Mouse (Mus musculus): ENCODE measurements around the gene Tmem233. TPM values are rescaled to one million over a fixed set of nuclear protein-coding genes. Genes with fewer than 3 reads are reported as not detected.
A peak's percentile ranks its signal among the peaks of the same experiment; 100 is the strongest.

Tmem233 gene
- not detected in 2 replicates for polyA plus RNA-seq (2015; fragmentation: Nextera tagmentation; extraction: Ambion mirVana)

DNA sequence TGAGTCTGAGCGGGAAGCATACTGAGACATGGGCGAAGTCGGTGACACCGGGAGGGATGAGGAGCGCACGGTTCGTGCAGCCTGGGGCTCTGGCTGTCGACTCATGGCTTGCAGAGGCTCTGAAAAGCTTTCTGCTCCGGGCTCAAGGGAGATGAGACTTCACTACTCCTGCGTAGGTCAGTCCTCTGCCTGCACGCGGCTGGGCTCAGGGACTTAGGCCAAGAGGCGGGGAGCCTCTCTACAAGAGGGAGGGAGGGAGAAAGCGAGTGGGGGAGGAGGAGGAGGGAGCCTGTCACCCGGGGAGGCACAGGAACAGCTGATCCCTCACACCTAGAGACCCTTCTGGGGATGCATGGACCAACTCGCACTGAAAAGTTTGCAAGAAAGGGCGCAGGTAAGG is at the start of gene Tmem233:
Gene Tmem233, minus strand, starts transcription at position 164 of the 400 bp plus-strand sequence.
- peaks cover 19% of the 10 kb centered on the region for H3K27me3 ChIP-seq (replicated peaks)
- no peak within 1 kb of the TSS for H3K27ac ChIP-seq
- no peak within 1 kb of the TSS for H3K4me2 ChIP-seq (replicated peaks)
- no peaks in the 10 kb centered on the region for H3K4me1 ChIP-seq (replicated peaks)
- no peak within 1 kb of the TSS for H3K4me3 ChIP-seq (replicated peaks)
- no peak within 1 kb of the TSS for H3K9ac ChIP-seq
- 12% methylated on average over 17 of the region's 17 CpGs for WGBS
- H3K36me3 ChIP-seq: no peaks in the 10 kb centered on the region
- no peaks in the 10 kb centered on the region for H3K9me3 ChIP-seq
- ATAC-seq: no peak

DNA sequence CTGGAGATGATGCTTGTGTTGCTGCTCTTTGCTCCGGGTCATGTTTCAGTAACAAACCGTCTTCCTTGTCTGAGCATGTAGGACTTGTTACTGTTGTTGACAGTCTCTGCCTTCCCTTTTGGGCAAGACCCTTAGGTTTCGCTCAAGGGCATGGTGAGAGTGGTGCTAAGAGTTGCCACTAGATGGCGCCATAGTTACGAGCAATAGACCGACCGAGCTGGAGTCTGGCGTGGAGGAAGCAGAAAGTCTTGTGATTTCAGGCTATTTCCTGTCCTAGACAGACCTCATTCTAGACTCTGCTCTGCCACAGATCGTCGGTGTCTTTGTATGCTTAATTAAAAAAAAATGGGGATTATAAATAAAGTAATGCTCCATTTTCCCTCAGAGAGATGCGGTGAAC is 40.3 kb upstream of the Tmem233 start:
- Histone ChIP-seq H3K9ac (no peak overlapping the region), H3K4me2 (replicated peaks) (no peak overlapping the region), H3K4me1 (replicated peaks) (no peaks in the 10 kb centered on the region), H3K4me3 (replicated peaks) (no peak overlapping the region), H3K27me3 (replicated peaks) (no peaks in the 10 kb centered on the region), H3K27ac (no peak overlapping the region), H3K36me3 (no peaks in the 10 kb centered on the region), H3K9me3 (no peaks in the 10 kb centered on the region)
- 13% methylated on average over 11 of the region's 11 CpGs for WGBS
- peak; percentile 75 for ATAC-seq

DNA sequence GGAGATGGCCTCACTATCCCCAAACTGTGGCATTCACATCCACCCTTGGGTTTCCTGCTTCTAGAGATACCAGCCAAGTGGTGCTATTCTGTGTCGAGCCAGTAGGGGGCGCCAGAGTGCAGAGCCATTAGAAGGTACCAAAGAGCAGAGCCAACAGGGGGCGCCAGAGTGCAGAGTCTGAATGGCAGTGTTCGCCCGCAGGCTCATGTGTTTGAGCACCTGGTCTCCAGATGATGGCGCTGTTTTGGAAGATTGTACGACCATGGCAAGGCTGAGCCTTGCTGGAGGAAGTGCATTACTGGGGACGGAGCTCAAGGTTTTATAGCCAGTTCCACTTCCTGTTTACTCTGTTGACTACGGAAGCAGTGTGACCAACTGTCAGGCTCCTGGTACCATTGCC is 33.5 kb upstream of the Tmem233 start:
- Histone ChIP-seq H3K27ac (no peak overlapping the region), H3K4me1 (replicated peaks) (no peaks in the 10 kb centered on the region), H3K9me3 (no peaks in the 10 kb centered on the region), H3K36me3 (no peaks in the 10 kb centered on the region), H3K9ac (no peak overlapping the region), H3K27me3 (replicated peaks) (no peaks in the 10 kb centered on the region), H3K4me3 (replicated peaks) (no peak overlapping the region), H3K4me2 (replicated peaks) (no peak overlapping the region)
- no peak for ATAC-seq
- 39% methylated on average over 9 of the region's 9 CpGs for WGBS

DNA sequence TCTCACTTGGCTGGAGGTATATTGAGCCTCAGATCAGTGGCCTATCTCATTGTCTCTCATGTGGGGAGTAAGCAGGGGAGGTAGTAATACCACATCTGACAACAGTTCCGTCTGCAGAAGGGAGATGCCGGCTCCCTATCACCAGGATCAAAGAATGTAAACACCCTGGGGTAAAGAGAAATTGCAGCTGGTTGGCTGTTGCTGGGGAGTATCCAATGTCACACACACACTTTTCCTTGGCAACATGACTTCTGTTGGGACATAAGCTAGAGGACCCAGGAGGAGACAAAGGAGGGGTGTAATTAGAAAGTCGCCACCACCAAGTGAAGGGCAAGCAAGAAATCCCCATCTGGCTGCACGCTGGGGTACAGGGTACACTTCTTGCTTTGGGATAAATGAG is 33.1 kb upstream of the Tmem233 start:
- Histone ChIP-seq H3K27me3 (replicated peaks) (no peaks in the 10 kb centered on the region), H3K27ac (no peak overlapping the region), H3K9ac (no peak overlapping the region), H3K4me2 (replicated peaks) (no peak overlapping the region), H3K4me3 (replicated peaks) (no peak overlapping the region), H3K4me1 (replicated peaks) (no peaks in the 10 kb centered on the region), H3K36me3 (no peaks in the 10 kb centered on the region), H3K9me3 (no peaks in the 10 kb centered on the region)
- no peak for ATAC-seq
- 33% methylated on average over 4 of the region's 4 CpGs for whole genome bisulfite sequencing

DNA sequence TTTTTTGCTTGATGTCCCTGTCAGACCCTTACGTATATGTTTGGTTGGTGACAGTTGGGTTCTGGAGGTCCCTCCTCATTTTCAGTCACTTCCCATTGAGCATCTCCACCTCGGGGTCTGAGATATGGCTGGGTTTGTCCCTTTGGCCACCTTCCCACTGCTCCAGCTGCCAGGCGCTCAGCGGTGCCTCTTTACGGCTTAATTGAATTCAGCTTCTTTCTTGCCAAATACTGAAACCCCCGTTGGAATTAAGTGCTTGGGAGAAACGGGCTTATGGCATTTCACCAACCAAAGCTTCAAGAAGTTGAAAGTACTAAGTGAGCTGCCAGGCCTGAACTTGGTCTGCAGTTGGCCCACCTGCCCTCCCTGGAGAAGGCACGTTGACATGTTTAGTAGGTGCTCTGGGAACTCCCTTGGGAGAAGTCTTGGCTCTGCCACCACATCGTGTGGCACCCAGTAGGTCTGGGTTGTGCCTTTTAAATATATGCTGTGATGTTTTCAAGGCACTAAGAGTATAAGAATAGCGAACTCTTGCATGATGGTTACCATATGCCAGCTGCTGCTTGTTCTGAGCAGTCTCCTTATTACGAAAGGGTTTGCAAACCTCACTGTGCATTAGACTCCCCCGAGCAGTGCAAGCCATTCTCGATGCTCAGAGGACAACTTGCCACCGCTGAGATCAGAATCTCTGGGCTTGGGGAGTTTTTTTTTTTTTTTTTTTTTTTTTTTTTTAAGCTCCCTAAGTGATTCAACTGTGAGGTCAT is 32.2 kb upstream of the Tmem233 start:
- Histone ChIP-seq H3K4me2 (replicated peaks) (no peak overlapping the region), H3K4me3 (replicated peaks) (no peak overlapping the region), H3K27me3 (replicated peaks) (no peaks in the 10 kb centered on the region), H3K36me3 (no peaks in the 10 kb centered on the region), H3K9ac (no peak overlapping the region), H3K27ac (no peak overlapping the region), H3K4me1 (replicated peaks) (no peaks in the 10 kb centered on the region), H3K9me3 (no peaks in the 10 kb centered on the region)
- WGBS: 67% methylated on average over 14 of the region's 14 CpGs
- ATAC-seq: no peak

DNA sequence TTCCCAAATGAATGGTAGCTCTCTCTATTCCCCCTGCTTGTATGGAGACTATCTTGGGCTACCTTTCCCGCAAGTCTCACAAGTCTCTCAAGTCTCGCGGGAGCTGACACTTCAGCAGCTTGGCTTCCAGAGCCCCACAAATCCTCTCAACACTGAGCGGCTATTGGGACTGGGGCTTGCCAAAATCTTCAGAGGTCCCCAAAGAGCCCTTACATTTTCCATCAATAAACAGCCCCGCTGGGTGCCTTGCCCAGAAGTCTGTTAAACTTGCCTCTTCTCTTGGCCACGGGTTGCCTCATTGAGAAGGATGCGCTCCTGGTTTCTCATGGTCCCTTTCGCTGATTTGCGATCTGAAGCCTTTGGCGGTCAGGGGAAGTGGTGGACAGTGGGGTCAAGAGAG is 25.6 kb upstream of the Tmem233 start:
- no peaks in the 10 kb centered on the region for H3K9me3 ChIP-seq
- no peak overlapping the region for H3K9ac ChIP-seq
- no peaks in the 10 kb centered on the region for H3K4me1 ChIP-seq (replicated peaks)
- WGBS: 91% methylated on average over 10 of the region's 10 CpGs
- ATAC-seq: no peak
- H3K27me3 ChIP-seq (replicated peaks): no peaks in the 10 kb centered on the region
- H3K4me2 ChIP-seq (replicated peaks): no peak overlapping the region
- no peak overlapping the region for H3K27ac ChIP-seq
- H3K4me3 ChIP-seq (replicated peaks): no peak overlapping the region
- no peaks in the 10 kb centered on the region for H3K36me3 ChIP-seq

DNA sequence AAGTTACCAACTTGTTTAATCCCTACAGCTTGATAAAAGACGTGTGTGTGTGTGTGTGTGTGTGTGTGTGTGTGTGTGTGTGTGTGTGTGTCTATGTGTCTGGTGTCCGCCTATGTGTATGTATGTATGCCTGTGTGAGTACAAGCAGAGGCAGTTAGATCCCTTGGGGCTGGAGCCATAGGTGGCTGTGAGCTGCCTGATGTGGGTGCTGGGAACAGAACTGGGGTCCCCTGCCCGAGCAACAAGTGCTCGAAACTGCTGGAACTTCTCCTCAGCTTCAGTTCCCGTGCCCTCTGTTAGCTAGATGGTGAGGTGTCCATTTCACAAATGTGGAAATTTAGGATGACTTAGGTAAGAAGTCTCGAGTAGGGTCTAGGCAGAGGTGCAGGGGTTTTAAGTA is 1.2 kb upstream of the Tmem233 start:
- H3K27ac ChIP-seq: no peak overlapping the region
- no peaks in the 10 kb centered on the region for H3K9me3 ChIP-seq
- H3K4me3 ChIP-seq (replicated peaks): no peak overlapping the region
- no peaks in the 10 kb centered on the region for H3K36me3 ChIP-seq
- H3K4me2 ChIP-seq (replicated peaks): no peak overlapping the region
- WGBS: 84% methylated on average over 6 of the region's 6 CpGs
- peaks cover 19% of the 10 kb centered on the region for H3K27me3 ChIP-seq (replicated peaks)
- no peak for ATAC-seq
- H3K4me1 ChIP-seq (replicated peaks): no peaks in the 10 kb centered on the region
- no peak overlapping the region for H3K9ac ChIP-seq

DNA sequence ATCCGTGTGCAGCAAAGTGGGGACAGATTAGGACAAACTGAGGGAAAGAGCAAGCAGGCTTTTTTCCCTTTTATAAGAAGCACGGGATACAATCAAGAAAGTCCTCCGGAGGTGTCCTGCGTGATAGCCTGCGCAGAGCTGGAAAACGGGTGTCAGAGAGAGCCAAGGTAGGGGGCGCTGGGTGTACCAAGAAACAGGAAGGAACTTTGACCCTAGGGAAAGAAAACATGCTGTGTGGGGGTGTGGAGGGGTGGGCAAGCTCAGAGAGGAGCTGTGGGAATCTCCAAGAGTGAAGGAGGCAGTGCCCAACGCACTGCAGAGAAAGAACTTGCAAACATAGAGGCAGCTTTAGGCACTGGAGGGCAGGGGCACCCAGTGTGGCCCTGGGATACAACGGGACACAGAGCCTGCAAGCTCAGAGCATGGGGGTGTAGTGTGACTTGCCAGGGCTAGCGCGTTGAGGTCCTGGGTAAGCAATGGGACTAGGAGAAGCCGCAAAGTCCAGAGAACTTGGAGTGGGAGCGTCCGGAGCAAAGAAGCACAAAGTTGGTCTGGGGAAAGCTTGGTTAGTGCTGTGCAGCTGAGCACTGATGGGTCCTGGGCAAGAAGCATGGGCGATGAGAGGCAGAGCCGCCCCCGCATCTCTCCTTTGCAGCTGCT is 673 bp downstream of the Tmem233 start:
- no peak overlapping the region for H3K4me2 ChIP-seq (replicated peaks)
- no peak overlapping the region for H3K9ac ChIP-seq
- no peaks in the 10 kb centered on the region for H3K9me3 ChIP-seq
- ATAC-seq: no peak
- H3K27ac ChIP-seq: no peak overlapping the region
- WGBS: 38% methylated on average over 17 of the region's 17 CpGs
- H3K4me3 ChIP-seq (replicated peaks): no peak overlapping the region
- H3K36me3 ChIP-seq: no peaks in the 10 kb centered on the region
- no peaks in the 10 kb centered on the region for H3K4me1 ChIP-seq (replicated peaks)
- peaks cover 19% of the 10 kb centered on the region for H3K27me3 ChIP-seq (replicated peaks)

DNA sequence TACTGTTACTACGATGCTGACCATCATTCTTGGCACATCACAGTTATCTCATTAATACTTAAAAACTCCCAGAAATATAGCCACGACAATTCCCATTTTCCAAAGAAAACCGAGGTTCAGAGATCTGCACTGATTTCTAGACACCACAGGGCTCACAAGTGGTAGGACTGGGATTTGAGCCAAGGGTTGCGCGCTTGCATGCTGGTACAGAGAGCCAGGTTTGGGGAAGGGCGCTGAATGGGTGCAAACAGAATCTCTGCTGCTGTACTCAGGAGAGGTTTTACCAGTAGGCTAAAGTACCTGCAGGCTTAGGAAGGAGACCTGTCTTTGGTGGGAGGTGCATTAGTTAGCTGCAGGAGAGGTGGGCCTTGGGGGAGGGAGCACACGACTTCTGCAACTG is 1.4 kb downstream of the Tmem233 start:
- H3K27me3 ChIP-seq (replicated peaks): peaks cover 19% of the 10 kb centered on the region
- H3K36me3 ChIP-seq: no peaks in the 10 kb centered on the region
- no peak overlapping the region for H3K9ac ChIP-seq
- H3K4me1 ChIP-seq (replicated peaks): no peaks in the 10 kb centered on the region
- WGBS: 75% methylated on average over 7 of the region's 7 CpGs
- H3K4me2 ChIP-seq (replicated peaks): no peak overlapping the region
- no peak overlapping the region for H3K27ac ChIP-seq
- ATAC-seq: no peak
- no peaks in the 10 kb centered on the region for H3K9me3 ChIP-seq
- H3K4me3 ChIP-seq (replicated peaks): no peak overlapping the region

DNA sequence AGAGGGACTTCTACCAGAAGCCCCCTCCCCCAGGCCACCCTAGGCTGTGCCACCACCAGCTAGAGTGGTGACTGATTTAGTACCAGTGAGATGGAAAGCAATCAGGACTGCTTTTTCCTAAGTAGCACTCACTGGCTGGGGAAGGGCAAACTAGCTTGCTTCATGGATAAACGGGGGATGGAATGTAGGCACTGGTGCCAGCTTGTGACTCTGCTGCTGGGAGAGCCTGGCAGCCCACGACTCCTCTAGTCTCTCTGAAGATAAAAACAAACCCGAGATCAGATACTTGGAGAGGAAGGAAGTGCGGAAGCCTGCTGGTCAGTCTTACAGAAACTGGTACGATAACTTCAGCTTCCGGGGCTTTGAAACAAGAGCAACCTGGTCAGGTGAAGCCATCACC is 2.3 kb downstream of the Tmem233 start:
- Histone ChIP-seq H3K4me1 (replicated peaks) (no peaks in the 10 kb centered on the region), H3K9ac (no peak overlapping the region), H3K4me3 (replicated peaks) (no peak overlapping the region), H3K27ac (no peak overlapping the region), H3K9me3 (no peaks in the 10 kb centered on the region), H3K36me3 (no peaks in the 10 kb centered on the region), H3K4me2 (replicated peaks) (no peak overlapping the region), H3K27me3 (replicated peaks) (peaks cover 19% of the 10 kb centered on the region)
- WGBS: 52% methylated on average over 6 of the region's 6 CpGs
- ATAC-seq: no peak

DNA sequence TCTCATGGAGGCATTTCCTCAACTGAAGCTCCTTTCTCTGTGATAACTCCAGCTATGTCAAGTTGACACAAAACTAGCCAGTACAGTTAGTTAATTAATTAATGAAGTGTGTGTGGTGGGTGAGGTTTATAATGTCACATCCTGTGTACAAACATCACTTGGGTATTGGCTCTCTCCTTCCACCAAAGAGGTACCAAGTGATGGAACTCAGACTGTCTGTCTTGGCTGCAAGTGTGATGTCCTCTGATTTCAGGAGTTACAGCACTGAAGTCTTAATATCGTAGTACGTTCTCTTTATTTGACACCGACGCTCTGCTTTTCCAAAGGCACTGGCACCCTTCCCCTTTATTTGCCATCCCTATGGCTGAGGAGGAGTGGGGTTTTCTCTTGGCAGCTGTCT is 13.4 kb downstream of the Tmem233 start:
- H3K9me3 ChIP-seq: no peaks in the 10 kb centered on the region
- H3K36me3 ChIP-seq: no peaks in the 10 kb centered on the region
- no peak for ATAC-seq
- no peak overlapping the region for H3K4me3 ChIP-seq (replicated peaks)
- H3K4me1 ChIP-seq (replicated peaks): no peaks in the 10 kb centered on the region
- H3K27me3 ChIP-seq (replicated peaks): no peaks in the 10 kb centered on the region
- no peak overlapping the region for H3K9ac ChIP-seq
- H3K27ac ChIP-seq: no peak overlapping the region
- WGBS: 89% methylated on average over 4 of the region's 4 CpGs
- H3K4me2 ChIP-seq (replicated peaks): no peak overlapping the region

DNA sequence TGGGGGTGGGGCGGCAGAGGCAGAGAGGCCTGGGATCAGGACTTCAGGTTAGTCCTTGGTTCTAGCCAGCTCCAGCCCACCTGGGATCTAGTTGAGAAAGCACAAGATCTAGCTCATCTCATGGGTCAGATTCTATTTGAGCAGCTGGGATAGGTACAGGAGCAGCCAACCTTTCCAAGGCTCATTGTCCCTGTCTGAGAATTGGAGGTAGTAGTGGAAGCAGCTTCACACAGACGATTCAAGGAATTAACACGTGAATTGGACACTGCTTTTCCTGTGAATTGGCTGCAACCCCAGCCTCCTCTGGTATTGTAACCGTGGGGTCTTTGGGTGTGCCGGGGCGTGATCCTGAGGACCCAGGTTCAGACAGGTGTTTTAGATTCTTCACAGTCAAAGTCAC is 30.2 kb downstream of the Tmem233 start:
- Histone ChIP-seq H3K27ac (no peak overlapping the region), H3K27me3 (replicated peaks) (no peaks in the 10 kb centered on the region), H3K4me1 (replicated peaks) (no peaks in the 10 kb centered on the region), H3K4me2 (replicated peaks) (no peak overlapping the region), H3K9me3 (no peaks in the 10 kb centered on the region), H3K4me3 (replicated peaks) (no peak overlapping the region), H3K36me3 (no peaks in the 10 kb centered on the region), H3K9ac (no peak overlapping the region)
- no peak for ATAC-seq
- 56% methylated on average over 6 of the region's 6 CpGs for WGBS

DNA sequence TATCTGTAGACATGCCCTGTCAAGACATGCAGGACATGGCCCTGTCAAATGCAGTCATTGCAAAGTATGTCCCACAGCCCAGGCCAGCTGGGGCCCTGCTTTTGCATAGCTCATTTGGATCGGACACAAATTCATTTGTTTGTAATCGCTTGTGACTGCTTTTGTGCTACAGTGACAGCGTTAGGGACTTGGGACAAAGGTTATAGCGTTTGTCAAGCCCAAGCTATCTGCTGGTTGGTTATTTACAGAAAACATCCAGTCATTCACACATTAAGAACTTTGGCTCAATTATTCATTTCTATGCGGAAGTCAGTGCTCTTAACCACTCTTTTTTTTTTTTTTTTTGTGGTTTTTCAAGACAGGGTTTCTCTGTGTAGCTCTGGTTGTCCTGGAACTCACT is 30.9 kb downstream of the Tmem233 start:
- H3K36me3 ChIP-seq: no peaks in the 10 kb centered on the region
- H3K4me1 ChIP-seq (replicated peaks): no peaks in the 10 kb centered on the region
- no peaks in the 10 kb centered on the region for H3K27me3 ChIP-seq (replicated peaks)
- no peak overlapping the region for H3K4me2 ChIP-seq (replicated peaks)
- no peak overlapping the region for H3K27ac ChIP-seq
- H3K9ac ChIP-seq: no peak overlapping the region
- no peak overlapping the region for H3K4me3 ChIP-seq (replicated peaks)
- ATAC-seq: no peak
- WGBS: 85% methylated on average over 5 of the region's 5 CpGs
- H3K9me3 ChIP-seq: no peaks in the 10 kb centered on the region

Data from intestine, embryonic 15.5 days (tissue).